Mouse (Mus musculus): ENCODE results near the gene Galns. TPM values are rescaled to one million over a fixed set of nuclear protein-coding genes. Genes with fewer than 3 reads are reported as not detected.
"Not testable (repeated sequence)": the region's sequence is repeated elsewhere in the genome, so short reads cannot be mapped to it uniquely, and the experiment has no call there.

The Galns gene
- total RNA-seq, 1 experiment from 2014 or later: 11.2 TPM

- no peak for ATAC-seq (ENCODE audit: extremely low read depth, insufficient number of reproducible peaks, low FRiP score, poor library complexity, severe bottlenecking)
Observed at GRCm38 (mm10) chr8:122636803-122637175, 25.5 kb upstream of the Galns start.

DNA sequence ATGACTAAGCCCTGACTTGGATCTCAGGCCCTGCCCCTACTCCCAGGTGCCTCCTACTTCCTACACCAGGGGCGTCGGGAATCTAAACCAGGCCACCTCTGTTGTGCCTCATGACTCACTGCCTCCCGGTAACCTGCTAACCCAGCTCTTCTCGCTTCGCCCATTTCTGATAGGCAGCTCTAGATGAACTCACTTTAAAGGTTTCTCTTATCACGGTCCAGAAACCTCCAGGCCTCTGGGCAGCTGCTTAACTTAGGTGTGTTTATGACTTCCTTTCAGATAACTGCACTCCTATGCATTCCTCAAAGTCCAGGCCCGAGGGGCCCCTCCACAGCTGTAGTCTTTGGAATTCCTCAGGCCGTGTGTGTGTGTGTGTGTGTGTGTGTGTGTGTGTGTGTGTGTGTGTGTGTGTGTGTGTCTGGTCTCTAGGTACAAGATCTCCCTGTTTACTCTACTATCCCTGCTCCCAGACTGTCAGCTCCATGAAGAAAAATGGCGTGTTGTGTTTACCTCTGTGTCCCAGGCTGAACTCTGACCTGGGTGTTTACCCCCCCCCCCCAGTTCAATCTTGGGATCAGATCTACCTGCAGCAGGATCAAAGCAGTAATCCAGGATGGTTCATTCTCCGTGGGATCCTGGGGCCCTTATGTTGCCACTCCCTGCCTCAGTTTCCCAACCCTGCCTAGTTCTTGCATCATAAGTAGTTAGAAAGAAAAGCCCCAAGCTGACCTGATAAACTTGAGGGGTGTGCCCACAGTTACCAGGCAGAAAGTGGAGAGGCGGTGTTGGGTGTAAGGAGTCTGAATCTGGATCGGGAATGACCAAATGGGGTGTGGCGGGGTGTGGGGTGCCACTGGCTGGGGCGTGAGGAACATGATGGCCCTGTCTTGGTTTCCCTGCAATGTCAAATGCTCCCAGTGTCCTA lies 24.9 kb upstream of the Galns start:
- no peak for ATAC-seq (ENCODE audit: extremely low read depth, insufficient number of reproducible peaks, low FRiP score, poor library complexity, severe bottlenecking)

DNA sequence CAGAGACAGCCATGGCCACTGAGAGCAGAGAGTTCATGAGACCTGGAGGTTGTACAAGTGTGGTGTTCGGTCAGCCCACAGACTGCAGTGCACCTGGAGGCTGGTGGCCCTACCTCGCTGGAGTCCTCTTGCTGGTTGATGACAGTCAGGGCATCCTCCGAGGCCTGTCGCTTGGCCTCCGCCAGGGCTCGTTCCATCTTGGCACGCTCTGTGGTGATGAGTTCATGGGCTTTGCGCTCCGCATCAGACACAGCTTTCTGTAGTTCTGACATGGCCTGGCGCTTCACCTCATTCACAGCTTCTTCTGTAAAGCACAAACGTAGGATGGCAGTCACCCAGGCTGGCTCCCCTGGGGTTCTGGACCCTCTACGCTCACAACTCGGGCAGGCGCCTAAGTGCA lies 21.9 kb upstream of the Galns start:
- no peak for ATAC-seq (ENCODE audit: extremely low read depth, insufficient number of reproducible peaks, low FRiP score, poor library complexity, severe bottlenecking)

DNA sequence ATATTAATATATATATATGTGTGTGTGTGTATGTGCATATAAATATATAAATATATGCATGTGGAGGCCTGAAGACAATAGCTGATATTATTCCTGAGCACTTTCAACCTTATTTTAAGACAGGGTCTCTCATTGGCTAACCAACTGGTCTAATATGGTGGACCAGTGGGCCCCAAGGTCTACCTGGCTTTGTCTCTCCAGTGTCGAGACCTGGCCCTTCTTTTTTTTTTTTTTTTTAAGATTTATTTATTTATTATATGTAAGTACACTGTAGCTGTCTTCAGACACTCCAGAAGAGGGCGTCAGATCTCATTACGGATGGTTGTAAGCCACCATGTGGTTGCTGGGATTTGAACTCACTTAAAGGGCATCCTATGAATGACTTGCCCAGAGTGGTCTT lies 20.9 kb upstream of the Galns start:
- ATAC-seq (ENCODE audit: extremely low read depth, insufficient number of reproducible peaks, low FRiP score, poor library complexity, severe bottlenecking): not testable (repeated sequence)

DNA sequence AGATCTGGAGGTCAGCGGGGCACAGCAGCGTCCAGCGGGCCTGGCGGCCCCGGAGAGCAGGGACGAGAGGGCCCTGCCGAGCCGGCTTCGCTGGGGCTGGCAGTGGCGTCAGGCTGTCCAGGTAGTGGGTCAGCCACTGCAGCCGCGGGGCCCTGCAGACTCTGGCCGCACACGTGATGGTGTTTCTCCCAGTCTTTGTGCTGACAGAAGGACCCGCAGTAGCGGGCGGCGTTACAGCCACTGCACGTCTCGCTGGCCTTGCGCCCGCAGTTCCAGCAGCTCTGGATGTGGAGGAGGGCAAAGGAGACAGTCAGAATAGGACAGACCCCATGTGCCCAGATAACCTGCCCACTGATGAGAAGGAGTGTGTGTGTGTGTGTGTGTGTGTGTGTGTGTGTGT lies 19.4 kb upstream of the Galns start:
- no peak for ATAC-seq (ENCODE audit: extremely low read depth, insufficient number of reproducible peaks, low FRiP score, poor library complexity, severe bottlenecking)

GRCm38 (mm10) chr8:122629388-122629787 lies 18.1 kb upstream of the Galns start:
- ATAC-seq (ENCODE audit: extremely low read depth, insufficient number of reproducible peaks, low FRiP score, poor library complexity, severe bottlenecking): no peak

GRCm38 (mm10) chr8:122626896-122627295 lies 15.6 kb upstream of the Galns start:
- no peak for ATAC-seq (ENCODE audit: extremely low read depth, insufficient number of reproducible peaks, low FRiP score, poor library complexity, severe bottlenecking)

- ATAC-seq (ENCODE audit: extremely low read depth, insufficient number of reproducible peaks, low FRiP score, poor library complexity, severe bottlenecking): no peak
Observed at GRCm38 (mm10) chr8:122625811-122626210, 14.5 kb upstream of the Galns start.

DNA sequence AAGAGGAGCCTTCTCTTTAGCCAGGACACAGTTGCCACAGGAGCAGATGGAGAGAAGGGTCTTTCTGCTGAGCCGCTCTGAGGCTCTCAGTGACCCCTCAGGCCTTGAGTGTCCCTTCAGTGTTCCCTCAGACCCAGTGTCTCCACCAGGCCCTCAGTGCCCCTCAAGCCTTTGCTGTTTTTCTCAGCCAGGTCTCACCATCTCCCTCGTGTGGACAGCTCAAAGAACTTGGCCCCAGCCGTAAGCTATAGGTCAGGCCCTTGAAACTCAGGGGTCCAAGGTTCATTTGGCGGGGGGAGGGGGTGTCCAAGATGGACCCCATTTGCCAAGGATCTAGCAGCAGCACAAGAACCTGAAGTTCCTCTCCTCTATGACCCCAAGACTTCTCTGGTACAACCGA lies 13.4 kb upstream of the Galns start:
- ATAC-seq (ENCODE audit: extremely low read depth, insufficient number of reproducible peaks, low FRiP score, poor library complexity, severe bottlenecking): no peak

DNA sequence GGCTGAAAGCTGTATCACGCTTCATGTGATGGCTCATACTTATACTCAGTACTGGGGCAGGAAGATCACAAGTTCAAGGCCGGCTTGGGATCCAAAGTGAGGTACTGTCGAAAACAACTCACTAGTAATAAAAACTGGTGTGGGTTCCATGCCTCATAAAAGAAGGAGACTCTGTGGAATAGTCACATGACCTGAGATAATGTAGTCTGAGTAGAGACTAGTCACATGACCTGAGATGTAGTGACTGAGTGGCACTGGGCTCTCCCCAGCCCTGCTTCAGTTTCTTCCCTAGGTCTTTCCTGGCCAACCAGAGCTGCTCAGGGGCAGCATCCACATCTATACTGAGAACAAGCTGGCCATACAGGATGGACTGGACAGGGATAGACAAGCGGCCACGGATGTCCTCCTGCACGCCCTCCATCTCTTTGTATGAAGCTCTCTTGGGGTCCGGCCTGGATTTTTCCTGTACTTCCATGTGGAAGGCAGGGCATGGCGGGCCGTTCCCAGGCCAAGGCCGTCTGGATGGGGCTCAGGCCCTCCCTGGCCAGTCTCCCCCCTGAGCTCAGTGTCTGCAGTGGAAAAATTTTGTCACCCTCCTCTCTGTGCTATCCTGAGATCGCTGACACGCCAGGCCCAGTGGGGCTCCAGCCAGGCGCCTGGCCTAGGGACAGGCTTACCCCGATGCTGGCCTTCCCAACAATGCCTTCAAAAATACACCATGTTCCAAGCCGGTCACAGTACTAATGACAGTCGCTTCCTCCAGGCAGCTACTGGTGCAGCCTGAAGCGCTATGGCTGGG lies 12.8 kb upstream of the Galns start:
- no peak for ATAC-seq (ENCODE audit: extremely low read depth, insufficient number of reproducible peaks, low FRiP score, poor library complexity, severe bottlenecking)

DNA sequence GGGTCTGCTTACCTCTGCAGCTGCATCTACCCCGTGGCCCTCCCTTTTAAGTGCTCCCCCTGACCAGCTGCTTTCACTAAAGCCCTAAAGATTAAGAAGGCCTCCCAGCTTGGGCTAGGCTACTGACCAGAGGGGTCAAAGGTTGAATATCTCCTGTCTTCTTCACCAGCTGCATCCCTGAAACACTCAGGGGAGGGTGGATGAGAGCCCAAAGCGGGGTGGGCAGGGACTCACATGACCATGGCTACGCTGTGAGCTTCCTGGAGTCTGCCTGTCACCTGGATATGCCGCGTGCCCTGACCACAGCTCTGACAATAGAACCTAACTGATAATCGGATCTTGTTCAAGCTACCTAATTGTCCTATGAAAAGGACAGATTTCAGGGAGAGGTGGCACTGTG lies 11.5 kb upstream of the Galns start, which contains the start of gene Pabpn1l:
Pabpn1l (minus strand) TSS at position 13 of the 400 bp plus-strand sequence.
- no peak for ATAC-seq (ENCODE audit: extremely low read depth, insufficient number of reproducible peaks, low FRiP score, poor library complexity, severe bottlenecking)

- no peak for ATAC-seq (ENCODE audit: extremely low read depth, insufficient number of reproducible peaks, low FRiP score, poor library complexity, severe bottlenecking)
Observed at GRCm38 (mm10) chr8:122620446-122620845, 9.2 kb upstream of the Galns start.

- ATAC-seq (ENCODE audit: extremely low read depth, insufficient number of reproducible peaks, low FRiP score, poor library complexity, severe bottlenecking): no peak
Observed at GRCm38 (mm10) chr8:122618660-122619378, 7.6 kb upstream of the Galns start.

GRCm38 (mm10) chr8:122617947-122618546 lies 6.8 kb upstream of the Galns start:
- ATAC-seq (ENCODE audit: extremely low read depth, insufficient number of reproducible peaks, low FRiP score, poor library complexity, severe bottlenecking): peak; percentile 50

- no peak for ATAC-seq (ENCODE audit: extremely low read depth, insufficient number of reproducible peaks, low FRiP score, poor library complexity, severe bottlenecking)
Observed at GRCm38 (mm10) chr8:122616181-122616905, 5.1 kb upstream of the Galns start.

DNA sequence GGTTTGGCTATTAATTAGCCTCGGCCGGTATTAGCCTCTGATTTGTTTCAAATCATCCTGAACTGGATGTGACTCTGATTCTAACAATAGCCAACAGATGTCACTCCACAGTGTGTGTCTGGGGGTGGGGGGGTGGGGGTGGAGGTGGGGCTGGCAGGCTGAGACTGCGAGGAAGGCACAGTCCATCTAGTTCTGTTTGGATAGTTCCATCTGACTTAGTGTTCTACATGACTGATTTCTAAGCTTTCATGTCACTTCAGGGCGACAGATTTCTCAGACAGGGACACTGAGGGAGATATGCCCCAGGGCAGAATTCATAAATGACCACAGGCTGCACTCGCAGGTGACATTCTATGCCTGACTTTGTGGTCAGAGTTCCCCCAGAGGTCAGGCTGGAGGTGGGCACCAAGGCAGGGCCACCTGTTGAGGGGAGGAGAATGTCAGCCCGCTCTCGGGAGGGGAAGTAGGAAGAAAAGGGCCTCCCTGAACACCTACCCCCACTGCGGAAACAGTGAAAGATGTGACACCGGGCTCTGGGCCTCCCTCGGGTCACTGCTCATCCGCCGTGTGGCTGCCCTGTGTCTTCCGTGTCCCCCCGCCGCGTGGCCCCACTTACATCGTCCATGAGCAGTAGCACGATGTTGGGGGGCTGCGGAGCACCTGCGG lies 518 bp downstream of the Galns start:
- ATAC-seq (ENCODE audit: extremely low read depth, insufficient number of reproducible peaks, low FRiP score, poor library complexity, severe bottlenecking): peak; percentile 4; the same call in 1 of the 2 replicates

- no peak for ATAC-seq (ENCODE audit: extremely low read depth, insufficient number of reproducible peaks, low FRiP score, poor library complexity, severe bottlenecking)
Observed at GRCm38 (mm10) chr8:122610209-122610608, 1.1 kb downstream of the Galns start.

DNA sequence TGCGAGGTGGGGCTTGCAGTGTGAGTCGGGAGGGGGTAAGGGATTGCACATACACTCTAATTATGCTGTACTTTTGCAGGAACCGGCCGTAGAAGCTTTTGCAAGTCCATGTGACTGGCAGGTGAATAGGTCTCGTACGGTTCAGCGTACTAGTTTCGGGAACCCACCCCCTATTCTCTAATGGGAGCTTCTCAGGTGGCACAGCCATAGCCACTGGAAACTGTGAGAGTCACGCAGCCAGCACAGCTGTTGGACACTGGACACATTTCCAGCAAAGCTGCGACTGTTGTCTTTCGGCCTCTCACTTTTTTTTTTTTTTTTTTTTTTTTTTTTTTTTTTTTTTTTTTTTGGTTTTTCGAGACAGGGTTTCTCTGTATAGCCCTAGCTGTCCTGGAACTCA lies 4.5 kb downstream of the Galns start:
- ATAC-seq (ENCODE audit: extremely low read depth, insufficient number of reproducible peaks, low FRiP score, poor library complexity, severe bottlenecking): no peak

Data from neutrophil, adult 5-6 weeks (primary cell).